Mouse (Mus musculus) neural tube, embryonic 13.5 days (tissue): ENCODE measurements around the gene Sult4a1. TPM values are rescaled to one million over a fixed set of nuclear protein-coding genes. Genes with fewer than 3 reads are reported as not detected.
A peak's percentile ranks its signal among the peaks of the same experiment; 100 is the strongest.

Experiments used
- ATAC-seq: fragments of 200-750 bp; cut with Nextera tagmentation; 2 replicates; pipeline ENCODE4 v1.8.0; 2017; ENCODE audit warnings: low read depth, mild to moderate bottlenecking, moderate TSS enrichment, moderate library complexity
- H3K27ac ChIP-seq: fragments of 300-500 bp; sonication (generic); replicated peaks from 2 replicates; pipeline ENCODE4 v1.5.1; 2015; ENCODE audit warnings: moderate library complexity, mild to moderate bottlenecking, inconsistent platforms
- H3K27me3 ChIP-seq: fragments of 300-500 bp; sonication (generic); 2 replicates; pipeline ENCODE4 v1.6.1; 2015; ENCODE audit warnings: mild to moderate bottlenecking, inconsistent platforms
- H3K36me3 ChIP-seq: fragments of 300-500 bp; sonication (generic); 2 replicates; pipeline ENCODE4 v1.6.1; 2015; ENCODE audit warnings: mild to moderate bottlenecking, inconsistent platforms
- H3K4me1 ChIP-seq: fragments of 300-500 bp; sonication (generic); replicated peaks from 2 replicates; pipeline ENCODE4 v1.6.1; 2015; ENCODE audit warnings: inconsistent platforms
- H3K4me2 ChIP-seq: fragments of 300-500 bp; sonication (generic); 2 replicates; pipeline ENCODE4 v1.6.1; 2015; ENCODE audit warnings: inconsistent platforms, mild to moderate bottlenecking, moderate library complexity
- H3K4me3 ChIP-seq: fragments of 300-500 bp; sonication (generic); 2 replicates; pipeline ENCODE4 v1.5.1; 2015; ENCODE audit warnings: mild to moderate bottlenecking, inconsistent platforms
- H3K9ac ChIP-seq: fragments of 300-500 bp; sonication (generic); 2 replicates; pipeline ENCODE4 v1.6.1; 2015; ENCODE audit warnings: moderate library complexity, mild to moderate bottlenecking, inconsistent platforms
- H3K9me3 ChIP-seq: fragments of 300-500 bp; sonication (generic); 2 replicates; pipeline ENCODE4 v1.6.1; 2016; ENCODE audit warnings: inconsistent platforms
- WGBS: fragments of 180-500 bp; shearing (Covaris S2); methylation state at CpG from one replicate; pipeline ENCODE4 v1.1.7; 2015; 5-methylcytosine and 5-hydroxymethylcytosine counted together
- polyA plus RNA-seq: library from polyadenylated mRNA; unstranded; fragments of >200 nt; fragmentation: Nextera tagmentation; extraction: Ambion mirVana; gene quantifications from 2 replicates; pipeline ENCODE4 v1.2.1, GENCODE M21; 2015

The Sult4a1 gene
- polyA plus RNA-seq, result 87.0 and 97.2 TPM in 2 replicates

DNA sequence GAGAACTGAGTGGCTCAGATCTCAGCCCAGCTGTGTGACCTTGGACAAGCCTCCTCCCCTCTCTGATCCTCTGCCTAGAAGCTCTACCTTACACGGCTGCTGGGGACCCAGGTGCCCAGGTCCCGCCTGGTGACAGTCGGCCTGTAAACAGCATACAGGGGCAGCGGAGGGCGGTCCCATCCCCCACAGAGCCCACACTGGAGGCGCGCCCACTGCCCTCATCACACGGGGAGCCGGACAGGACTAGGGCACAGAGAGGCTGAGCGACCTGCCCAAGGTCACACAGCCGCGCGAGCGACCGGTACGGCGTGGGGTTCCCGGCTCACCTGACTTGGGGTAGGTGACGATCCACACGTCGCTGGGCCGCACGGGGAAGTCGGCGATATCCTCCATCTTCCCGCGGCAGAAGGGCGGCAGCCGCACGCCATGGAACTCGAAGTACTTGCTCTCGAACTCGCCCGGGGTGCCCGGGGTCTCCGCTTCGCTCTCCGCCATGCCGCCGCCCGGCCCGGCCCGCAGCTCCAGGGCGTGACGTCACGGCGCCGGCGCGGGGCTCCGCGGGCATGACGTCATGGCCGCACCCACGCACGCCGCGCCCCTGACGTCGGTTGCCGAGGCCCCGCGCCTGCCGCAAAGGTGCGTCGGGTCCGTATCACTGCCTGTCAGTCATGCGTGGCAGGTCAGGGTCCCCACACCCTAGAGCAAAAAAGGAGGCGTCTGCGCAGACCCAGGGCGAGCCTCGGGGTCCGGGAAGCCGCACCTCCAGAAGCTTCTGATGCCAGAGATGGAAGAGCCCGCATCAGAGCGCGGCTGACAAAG lies at the start of gene Sult4a1:
Gene Sult4a1, minus strand, starts transcription at position 650 of the 819 bp plus-strand sequence.
- Histone ChIP-seq H3K4me1 (peaks cover 35% of the 10 kb centered on the region), H3K9ac (peak within 1 kb of the TSS; percentile 78), H3K36me3 (no peaks in the 10 kb centered on the region), H3K4me2 (peak within 1 kb of the TSS; percentile 72), H3K4me3 (peak within 1 kb of the TSS; percentile 59), H3K9me3 (no peaks in the 10 kb centered on the region), H3K27me3 (peaks cover 38% of the 10 kb centered on the region), H3K27ac (peak within 1 kb of the TSS; percentile 61)
- peak; percentile 88 for ATAC-seq
- WGBS, result 3% methylated on average over 76 of the region's 77 CpGs

DNA sequence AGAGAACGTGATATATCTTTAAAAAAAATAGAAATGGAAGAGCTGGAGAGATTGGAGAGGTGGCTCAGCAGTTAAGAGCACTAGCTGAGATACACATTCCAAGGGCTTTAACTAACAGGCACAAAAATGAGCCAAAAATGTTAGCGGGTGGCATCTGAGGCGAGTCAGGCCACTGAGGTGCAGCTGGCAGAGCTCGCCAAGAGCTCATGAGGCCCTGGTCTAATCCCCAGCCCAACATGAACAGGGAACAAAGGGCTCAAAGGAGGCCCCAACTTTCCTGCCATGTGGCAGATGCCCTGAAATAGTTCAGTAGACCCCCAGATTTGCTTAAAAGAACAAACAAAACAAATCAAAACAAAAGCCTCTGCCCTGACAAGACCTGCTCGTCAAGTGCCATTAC lies 35.4 kb upstream of the Sult4a1 start:
- H3K4me3 ChIP-seq, result no peak overlapping the region
- WGBS, result 82% methylated on average over 5 of the region's 5 CpGs
- H3K9ac ChIP-seq, result no peak overlapping the region
- H3K27me3 ChIP-seq, result no peaks in the 10 kb centered on the region
- H3K9me3 ChIP-seq, result no peaks in the 10 kb centered on the region
- no peaks in the 10 kb centered on the region for H3K36me3 ChIP-seq
- ATAC-seq, result no peak
- no peak overlapping the region for H3K4me2 ChIP-seq
- H3K27ac ChIP-seq, result no peak overlapping the region; the same call in 1 of the 2 replicates
- H3K4me1 ChIP-seq, result peaks cover 8% of the 10 kb centered on the region; the same call in 1 of the 2 replicates

DNA sequence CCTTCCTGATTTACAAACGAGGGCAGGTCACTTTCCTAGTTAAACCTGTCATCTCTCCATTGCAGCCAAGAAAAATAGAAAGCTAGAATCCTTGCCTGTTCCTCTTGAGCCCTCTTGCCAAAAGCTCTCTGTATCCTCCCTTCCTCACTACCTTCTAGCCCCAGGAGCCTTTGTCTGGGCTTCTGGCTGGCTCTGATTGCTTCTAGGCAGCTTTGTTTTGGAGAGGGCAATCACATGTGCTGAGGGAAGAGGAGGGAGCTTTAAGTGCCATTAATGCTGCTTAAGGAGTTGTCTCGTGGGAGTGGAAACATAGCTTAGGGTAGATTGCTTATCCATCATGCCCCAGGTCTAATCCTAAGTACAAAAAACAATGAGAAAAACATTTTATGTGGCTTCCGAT lies 34.6 kb upstream of the Sult4a1 start:
- H3K9me3 ChIP-seq, result no peaks in the 10 kb centered on the region
- 51% methylated on average over 3 of the region's 3 CpGs for WGBS
- no peak overlapping the region for H3K4me2 ChIP-seq
- H3K4me1 ChIP-seq, result peaks cover 8% of the 10 kb centered on the region; the same call in 1 of the 2 replicates
- no peaks in the 10 kb centered on the region for H3K27me3 ChIP-seq
- no peak overlapping the region for H3K4me3 ChIP-seq
- H3K27ac ChIP-seq, result no peak overlapping the region
- no peak for ATAC-seq
- no peaks in the 10 kb centered on the region for H3K36me3 ChIP-seq
- no peak overlapping the region for H3K9ac ChIP-seq

DNA sequence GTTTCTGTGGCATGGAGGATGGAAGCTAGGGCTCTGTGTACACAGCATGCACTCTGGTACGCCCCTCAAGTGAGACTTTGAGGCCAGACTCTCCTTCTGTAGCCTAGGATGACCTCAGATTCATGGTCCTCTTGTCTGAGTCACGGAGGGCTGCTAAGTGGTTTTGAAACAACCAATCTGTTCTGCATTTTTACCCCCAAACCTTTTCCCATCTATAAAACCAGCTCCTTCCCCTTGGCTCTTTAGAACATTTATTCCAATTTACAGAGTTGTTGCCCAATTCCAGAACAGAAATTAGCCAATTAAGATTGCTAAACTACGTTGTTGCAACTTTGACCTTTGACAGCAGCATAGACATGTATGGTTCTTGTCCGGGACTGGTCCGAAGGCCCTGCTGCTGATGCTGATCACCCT lies 34.0 kb upstream of the Sult4a1 start:
- 86% methylated on average over 5 of the region's 5 CpGs for WGBS
- H3K27me3 ChIP-seq, result no peaks in the 10 kb centered on the region
- no peak overlapping the region for H3K4me2 ChIP-seq
- peaks cover 8% of the 10 kb centered on the region; the same call in 1 of the 2 replicates for H3K4me1 ChIP-seq
- no peak overlapping the region for H3K4me3 ChIP-seq
- H3K9me3 ChIP-seq, result no peaks in the 10 kb centered on the region
- H3K36me3 ChIP-seq, result no peaks in the 10 kb centered on the region
- no peak for ATAC-seq
- H3K27ac ChIP-seq, result no peak overlapping the region
- no peak overlapping the region for H3K9ac ChIP-seq

DNA sequence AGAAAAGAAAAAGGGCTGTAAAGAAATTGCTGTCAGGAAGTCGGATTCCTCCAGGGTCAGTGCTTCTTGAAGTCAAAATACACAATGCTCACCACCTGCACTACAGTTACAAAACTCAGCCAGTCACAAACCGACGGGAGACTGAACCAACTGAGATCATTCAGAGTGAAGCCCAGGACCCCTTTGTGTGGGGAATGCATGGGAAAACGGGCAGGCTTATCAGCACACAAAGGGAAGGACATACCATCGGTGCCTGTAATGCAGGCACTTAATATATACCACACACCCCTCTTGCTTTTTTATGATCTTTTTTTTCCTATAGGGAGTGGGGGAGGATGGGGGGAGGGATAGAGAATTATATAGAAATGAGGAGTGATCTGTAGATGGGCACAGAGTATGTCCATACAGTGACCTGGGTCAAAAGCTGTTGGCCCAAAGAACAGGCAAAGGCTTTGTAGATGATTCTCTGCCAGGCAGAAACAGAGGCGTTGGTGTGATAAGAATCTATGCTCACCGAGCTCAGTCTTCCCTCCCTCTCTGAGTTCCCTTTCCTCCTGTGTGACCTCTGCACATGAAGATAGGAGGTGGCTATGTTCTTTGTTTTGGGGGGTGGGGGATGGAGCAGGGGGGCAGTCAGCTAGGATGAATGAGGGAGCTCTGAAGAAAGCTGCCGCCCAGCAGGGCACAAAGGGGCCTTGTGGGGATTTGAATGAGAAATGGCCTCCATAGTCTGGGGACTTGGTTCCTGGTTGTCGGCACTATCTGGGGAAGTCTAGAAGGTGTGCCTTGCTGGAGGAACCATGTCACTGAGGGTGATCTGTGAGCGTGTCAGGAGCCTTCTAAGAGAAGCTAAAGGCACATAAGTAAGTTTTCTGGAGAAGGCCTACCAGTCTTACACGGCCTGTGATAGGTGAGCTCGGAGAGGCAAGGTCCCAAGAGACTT lies 31.2 kb upstream of the Sult4a1 start:
- WGBS, result 22% methylated on average over 12 of the region's 12 CpGs
- Histone ChIP-seq H3K27me3 (no peaks in the 10 kb centered on the region), H3K4me3 (no peak overlapping the region), H3K9ac (no peak overlapping the region), H3K4me2 (no peak overlapping the region), H3K4me1 (peaks cover 8% of the 10 kb centered on the region; the same call in 1 of the 2 replicates), H3K9me3 (no peaks in the 10 kb centered on the region), H3K36me3 (no peaks in the 10 kb centered on the region), H3K27ac (0 out of 2 replicates have a peak overlapping the region, but pooled peaks have one; percentile 23)
- ATAC-seq, result no peak

DNA sequence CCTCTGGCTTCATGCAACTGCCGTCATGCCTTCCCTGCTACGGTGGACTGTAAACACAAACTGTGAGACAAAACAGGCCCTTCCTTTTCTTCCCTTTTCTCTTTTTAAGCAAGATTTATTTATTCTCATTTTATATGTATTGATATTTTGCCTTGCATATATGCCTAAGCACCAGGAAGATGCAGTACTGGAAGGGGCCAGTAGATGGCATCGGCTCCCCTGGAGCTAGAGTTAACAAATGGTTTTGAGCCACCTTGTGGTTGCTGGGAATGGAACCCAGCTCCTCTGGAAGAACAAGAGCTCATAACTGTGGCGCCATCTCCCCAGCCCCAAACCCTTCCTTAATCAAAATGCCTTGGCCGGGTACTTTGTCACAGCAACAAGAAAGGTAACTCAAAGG lies 29.9 kb upstream of the Sult4a1 start:
- Histone ChIP-seq H3K27me3 (no peaks in the 10 kb centered on the region), H3K4me3 (no peak overlapping the region), H3K27ac (no peak overlapping the region), H3K9ac (no peak overlapping the region), H3K36me3 (no peaks in the 10 kb centered on the region), H3K4me1 (peaks cover 8% of the 10 kb centered on the region; the same call in 1 of the 2 replicates), H3K4me2 (no peak overlapping the region), H3K9me3 (no peaks in the 10 kb centered on the region)
- ATAC-seq, result no peak
- 91% methylated on average over 5 of the region's 5 CpGs for WGBS

DNA sequence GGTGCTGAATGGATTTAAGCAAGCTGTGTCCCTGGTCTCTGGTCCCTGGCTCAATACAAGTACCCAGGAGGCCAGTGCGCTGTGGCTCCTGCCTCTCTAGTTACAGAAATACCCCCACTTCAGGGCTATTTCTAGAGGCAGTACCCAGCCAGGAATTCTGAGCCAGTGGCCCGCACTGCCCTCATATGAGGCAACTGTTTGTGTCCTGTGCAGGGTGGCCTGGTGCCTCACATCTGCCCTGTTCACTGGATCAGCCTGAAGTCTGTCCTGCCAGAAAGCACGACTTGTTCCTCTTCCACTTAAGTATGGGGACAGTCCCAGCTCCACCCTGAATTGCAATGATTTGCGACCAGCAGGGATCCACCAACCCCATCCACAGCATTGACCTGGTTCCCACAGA lies 27.9 kb upstream of the Sult4a1 start:
- 82% methylated on average over 4 of the region's 4 CpGs for WGBS

DNA sequence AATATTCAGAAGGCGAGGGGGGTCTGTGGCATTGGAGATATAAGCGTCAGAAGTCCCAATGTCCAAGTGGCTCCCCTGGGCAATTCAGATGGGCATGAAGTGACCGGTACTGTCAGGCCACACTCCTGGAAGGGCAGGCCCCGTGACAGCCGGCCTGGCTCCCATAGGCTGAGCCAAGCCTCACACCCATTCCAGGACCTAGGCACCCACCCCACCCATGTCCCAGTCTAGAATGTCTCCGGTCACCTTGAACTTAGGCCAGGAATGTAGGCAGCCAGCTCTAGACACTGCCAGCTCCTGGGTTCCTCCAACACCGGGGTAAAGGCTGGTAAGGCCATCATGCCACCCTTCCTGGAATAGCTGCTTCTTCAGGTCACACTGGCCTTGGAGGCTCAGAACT lies 26.4 kb upstream of the Sult4a1 start:
- no peaks in the 10 kb centered on the region for H3K27me3 ChIP-seq
- no peaks in the 10 kb centered on the region for H3K36me3 ChIP-seq
- H3K4me1 ChIP-seq, result peaks cover 6% of the 10 kb centered on the region; the same call in 1 of the 2 replicates
- 98% methylated on average over 7 of the region's 7 CpGs for WGBS
- H3K4me3 ChIP-seq, result no peak overlapping the region
- H3K9ac ChIP-seq, result no peak overlapping the region
- H3K9me3 ChIP-seq, result no peaks in the 10 kb centered on the region
- no peak overlapping the region for H3K27ac ChIP-seq
- ATAC-seq, result no peak
- no peak overlapping the region for H3K4me2 ChIP-seq

More for the DNA sequence above, 27.9 kb upstream of the Sult4a1 start:
- no peaks in the 10 kb centered on the region for H3K9me3 ChIP-seq
- no peak overlapping the region for H3K4me3 ChIP-seq
- no peak overlapping the region for H3K9ac ChIP-seq
- peaks cover 8% of the 10 kb centered on the region; the same call in 1 of the 2 replicates for H3K4me1 ChIP-seq
- H3K27ac ChIP-seq, result no peak overlapping the region
- no peaks in the 10 kb centered on the region for H3K27me3 ChIP-seq
- H3K36me3 ChIP-seq, result no peaks in the 10 kb centered on the region
- ATAC-seq, result no peak
- no peak overlapping the region for H3K4me2 ChIP-seq

DNA sequence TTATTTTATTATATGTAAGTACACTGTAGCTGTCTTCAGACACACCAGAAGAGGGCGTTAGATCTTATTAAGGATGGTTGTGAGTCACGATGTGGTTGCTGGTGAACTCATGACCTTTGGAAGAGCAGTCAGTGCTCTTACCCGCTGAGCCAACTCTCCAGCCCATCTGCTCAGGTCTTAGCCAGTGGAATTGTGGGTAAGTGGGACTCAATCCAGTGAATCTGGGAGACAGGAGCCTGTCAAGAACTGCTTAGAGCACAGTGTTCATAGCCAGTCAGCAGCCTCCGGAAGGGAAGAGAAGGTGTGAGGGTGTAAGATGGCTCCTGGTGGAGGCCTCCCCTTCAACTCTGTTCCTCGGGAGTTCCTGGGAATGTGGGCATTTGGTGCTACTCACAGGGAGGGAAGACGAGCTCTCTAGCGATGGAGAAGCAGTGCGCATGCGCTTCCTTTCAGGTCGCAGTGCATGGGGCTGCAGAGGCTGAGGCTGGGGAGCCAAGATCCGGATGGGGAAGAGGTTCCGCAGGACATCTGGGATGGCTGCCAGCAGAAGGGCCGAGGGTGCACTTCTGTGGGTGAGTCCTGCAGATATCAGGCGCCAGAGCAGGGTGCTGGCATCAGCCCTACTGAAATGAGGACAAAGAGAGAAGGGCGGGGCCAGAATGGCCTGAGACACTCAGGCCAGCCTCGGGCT lies 25.7 kb upstream of the Sult4a1 start:
- no peak overlapping the region for H3K4me3 ChIP-seq

DNA sequence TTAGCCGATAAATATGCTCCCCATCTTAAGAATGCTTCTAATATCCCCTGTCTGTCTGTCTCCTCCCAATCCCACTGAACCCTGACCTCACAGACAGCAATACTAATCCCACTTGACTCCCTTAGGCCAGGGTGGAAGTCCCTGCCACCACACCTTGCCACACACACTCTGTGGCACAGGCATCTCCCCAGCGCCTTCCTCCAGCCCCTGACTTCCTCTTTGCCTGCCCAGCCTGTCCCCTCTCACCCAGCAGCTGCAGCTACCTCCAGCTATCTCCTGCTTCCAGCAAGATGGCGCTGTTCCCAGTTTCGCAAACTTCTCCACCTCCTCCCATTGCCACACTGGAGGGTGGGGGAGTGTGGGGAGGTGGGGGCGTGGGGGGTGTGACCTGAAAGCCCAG lies 21.3 kb upstream of the Sult4a1 start:
- no peak overlapping the region for H3K27ac ChIP-seq
- no peak for ATAC-seq

More for the DNA sequence above, 25.7 kb upstream of the Sult4a1 start:
- no peak for ATAC-seq
- H3K9ac ChIP-seq, result no peak overlapping the region
- no peaks in the 10 kb centered on the region for H3K9me3 ChIP-seq
- no peaks in the 10 kb centered on the region for H3K27me3 ChIP-seq
- WGBS, result 64% methylated on average over 16 of the region's 16 CpGs
- H3K27ac ChIP-seq, result no peak overlapping the region
- no peaks in the 10 kb centered on the region for H3K4me1 ChIP-seq
- no peak overlapping the region for H3K4me2 ChIP-seq
- H3K36me3 ChIP-seq, result no peaks in the 10 kb centered on the region

DNA sequence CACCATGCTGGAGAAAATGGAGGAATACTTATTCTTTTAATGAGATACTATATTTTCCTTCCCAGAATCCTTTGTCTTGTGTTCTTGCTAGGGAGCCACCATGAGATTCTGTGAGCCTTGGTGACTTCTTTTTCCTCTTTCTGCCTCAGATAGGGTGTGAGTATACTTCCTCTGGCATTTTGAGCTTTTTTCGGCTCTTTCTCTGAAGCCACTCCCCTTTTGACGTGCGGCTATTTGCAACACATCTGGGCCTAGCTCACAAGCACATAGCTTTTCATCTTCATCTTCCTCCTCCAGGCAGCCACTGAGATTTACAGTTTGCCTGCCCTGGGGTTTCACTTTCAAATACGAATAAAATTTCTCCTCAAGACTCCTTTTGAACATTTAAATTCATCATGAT lies 20.9 kb upstream of the Sult4a1 start:
- no peak for ATAC-seq
- H3K36me3 ChIP-seq, result no peaks in the 10 kb centered on the region
- no peak overlapping the region for H3K27ac ChIP-seq
- 77% methylated on average over 4 of the region's 4 CpGs for WGBS
- no peak overlapping the region for H3K4me3 ChIP-seq
- H3K27me3 ChIP-seq, result no peaks in the 10 kb centered on the region
- H3K9ac ChIP-seq, result no peak overlapping the region
- no peaks in the 10 kb centered on the region for H3K4me1 ChIP-seq
- H3K9me3 ChIP-seq, result no peaks in the 10 kb centered on the region
- no peak overlapping the region for H3K4me2 ChIP-seq

More for the DNA sequence above, 21.3 kb upstream of the Sult4a1 start:
- no peak overlapping the region for H3K4me2 ChIP-seq
- H3K4me1 ChIP-seq, result no peaks in the 10 kb centered on the region
- H3K9ac ChIP-seq, result no peak overlapping the region
- H3K27me3 ChIP-seq, result no peaks in the 10 kb centered on the region
- 41% methylated on average over 5 of the region's 5 CpGs for WGBS
- no peaks in the 10 kb centered on the region for H3K9me3 ChIP-seq
- no peaks in the 10 kb centered on the region for H3K36me3 ChIP-seq
- no peak overlapping the region for H3K4me3 ChIP-seq
